7 mouse cellular contexts compared by ENCODE assay signal in the genomic region with DNA sequence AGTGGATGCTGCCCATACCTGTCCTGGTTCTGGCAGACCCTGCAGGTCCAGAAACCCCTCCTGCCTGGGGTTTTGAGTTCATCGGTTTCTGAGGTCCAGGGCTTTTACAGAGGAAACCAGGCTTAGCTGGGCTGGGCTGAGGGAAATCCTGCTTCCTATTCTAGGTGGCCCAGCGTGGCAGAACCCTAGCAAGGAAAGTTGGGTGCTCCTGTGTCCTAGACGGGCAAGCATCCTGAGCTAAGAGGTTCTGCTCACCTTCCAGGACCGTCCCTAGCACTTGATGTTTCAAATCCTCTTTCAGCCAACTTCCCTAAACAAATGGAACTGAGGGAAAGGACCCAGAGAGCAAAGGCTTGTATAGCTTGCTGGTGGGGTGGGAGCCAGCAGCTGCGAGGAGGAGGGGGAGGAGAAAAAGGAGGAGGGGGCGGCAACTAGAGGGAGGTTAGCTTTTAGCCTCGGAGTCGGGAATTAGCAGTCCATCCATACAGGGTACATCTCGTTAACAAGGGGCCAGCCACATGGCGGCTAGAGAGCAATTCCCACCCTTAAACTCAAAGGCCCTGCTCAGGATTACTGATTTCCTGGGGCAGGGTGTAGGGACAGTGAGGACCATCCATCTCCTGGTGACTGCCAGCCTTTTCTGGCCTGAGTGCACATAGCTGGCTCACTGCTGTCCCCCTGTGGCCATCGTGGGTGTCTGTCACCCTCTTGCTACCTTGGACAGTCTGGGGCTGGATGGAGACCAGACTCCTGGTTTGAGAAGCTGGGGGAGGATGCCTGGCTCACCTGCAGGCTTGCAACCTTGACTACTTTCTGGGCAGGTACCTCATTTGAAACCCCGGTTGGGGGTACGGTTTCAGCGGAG. TPM values are rescaled to one million over a fixed set of nuclear protein-coding genes. Genes with fewer than 3 reads are reported as not detected.
A peak's percentile ranks its signal among the peaks of the same experiment; 100 is the strongest.
DNase-seq lines count a peak whose midpoint lies in the region; ATAC-seq and TF ChIP-seq lines count a peak whose summit lies in the region.

No protein-coding gene starts in this region.

- no peaks in the 10 kb centered on the region for H3K9me3 ChIP-seq in intestine, embryonic 14.5 days (ENCODE audit: control insufficient read depth, low read length)
- no peaks in the 10 kb centered on the region for H3K9me3 ChIP-seq in limb, embryonic 10.5 days (replicated peaks)
- no peaks in the 10 kb centered on the region for H3K9me3 ChIP-seq in midbrain, embryonic 12.5 days

- TF ChIP-seq POLR2A in cortical plate, adult 2 months (IDR thresholded peaks at IDR 0.05; ENCODE audit: extremely low read depth, insufficient read depth, low read length): no peak

- H3K27ac ChIP-seq in cortical plate, adult 2 months (ENCODE audit: insufficient read depth, low read length): no peak overlapping the region
- peak overlapping the region; percentile 33; the same call in 1 of the 2 replicates for H3K27ac ChIP-seq in intestine, embryonic 14.5 days (ENCODE audit: low read depth)
- H3K27ac ChIP-seq in limb, embryonic 10.5 days: peak overlapping the region; percentile 80
- H3K27ac ChIP-seq in midbrain, embryonic 12.5 days (replicated peaks): peak overlapping the region; percentile 97

- H3K36me3 ChIP-seq in intestine, embryonic 14.5 days (ENCODE audit: control insufficient read depth, insufficient read depth, low read length): no peaks in the 10 kb centered on the region
- no peaks in the 10 kb centered on the region for H3K36me3 ChIP-seq in limb, embryonic 10.5 days
- no peaks in the 10 kb centered on the region for H3K36me3 ChIP-seq in midbrain, embryonic 12.5 days

- H3K4me1 ChIP-seq in cortical plate, adult 2 months (ENCODE audit: control insufficient read depth, insufficient read depth, low read length): peaks cover 2% of the 10 kb centered on the region; the same call in 1 of the 2 replicates
- peaks cover 83% of the 10 kb centered on the region for H3K4me1 ChIP-seq in intestine, embryonic 14.5 days (replicated peaks; ENCODE audit: control insufficient read depth, insufficient read depth, low read length)
- H3K4me1 ChIP-seq in limb, embryonic 10.5 days: peaks cover 97% of the 10 kb centered on the region
- peaks cover 93% of the 10 kb centered on the region for H3K4me1 ChIP-seq in midbrain, embryonic 12.5 days

- intact Hi-C loops in gastrocnemius, postnatal 14 days (cut with DNase I; ENCODE audit: low total_unique reads): loop anchor here (5.0 kb wide), 2 partner anchors 117 to 127 kb away; no protein-coding TSS in a partner anchor

- peaks cover 7% of the 10 kb centered on the region for H3K27me3 ChIP-seq in intestine, embryonic 14.5 days (replicated peaks; ENCODE audit: control insufficient read depth, insufficient read depth, low read length)
- H3K27me3 ChIP-seq in limb, embryonic 10.5 days (ENCODE audit: low read depth, poor library complexity, severe bottlenecking): peaks cover 26% of the 10 kb centered on the region
- H3K27me3 ChIP-seq in midbrain, embryonic 12.5 days: peaks cover 18% of the 10 kb centered on the region

- 14% methylated on average over 14 of the region's 14 CpGs for WGBS in intestine, embryonic 14.5 days
- WGBS in limb, embryonic 10.5 days: 4% methylated on average over 14 of the region's 14 CpGs
- WGBS in midbrain, embryonic 12.5 days: 7% methylated on average over 14 of the region's 14 CpGs

- TF ChIP-seq CTCF in cortical plate, adult 2 months (IDR thresholded peaks at IDR 0.05; ENCODE audit: extremely low read depth, insufficient read depth, low read length): peak; percentile 99

- no peak overlapping the region for H3K4me2 ChIP-seq in intestine, embryonic 14.5 days (ENCODE audit: low read length)
- H3K4me2 ChIP-seq in midbrain, embryonic 12.5 days (replicated peaks): peak overlapping the region; percentile 96

- peak; percentile 55 for ATAC-seq in intestine, embryonic 14.5 days (replicated peaks; ENCODE audit: low FRiP score, low TSS enrichment, low read depth)
- peak; percentile 16; the same call in 1 of the 2 replicates for ATAC-seq in midbrain, embryonic 12.5 days (ENCODE audit: low FRiP score, low read depth)

- H3K4me3 ChIP-seq in cortical plate, adult 2 months (ENCODE audit: insufficient read depth, low read length): no peak overlapping the region; the same call in 1 of the 2 replicates
- H3K4me3 ChIP-seq in intestine, embryonic 14.5 days (ENCODE audit: low read depth, low read length): no peak overlapping the region
- H3K4me3 ChIP-seq in limb, embryonic 10.5 days: peak overlapping the region; percentile 11; the same call in 1 of the 2 replicates
- H3K4me3 ChIP-seq in midbrain, embryonic 12.5 days: peak overlapping the region; percentile 69; the same call in 1 of the 2 replicates

- H3K9ac ChIP-seq in intestine, embryonic 14.5 days (ENCODE audit: low read length): no peak overlapping the region
- H3K9ac ChIP-seq in midbrain, embryonic 12.5 days (replicated peaks): peak overlapping the region; percentile 86

- DNase-seq in adrenal gland, adult (ENCODE audit: inconsistent age in 2 of 2, low spot score in 1 of 2): peak; percentile 89 to 95
- DNase-seq in gastrocnemius, postnatal 14 days: peak; percentile 84
- DNase-seq in intestine, embryonic 14.5 days (ENCODE audit: low spot score): peak; percentile 91
- peak; percentile 92 for DNase-seq in limb, embryonic 10.5 days (ENCODE audit: low spot score)
- peak; percentile 84 for DNase-seq in skeletal muscle tissue, adult 2 months (ENCODE audit: low read depth, low spot score)

RNA-seq across cellular contexts. Expression of a gene that starts 54.4 kb away (rescaled TPM):
- 2.2 and 2.4 TPM in 2 replicates for polyA plus RNA-seq in cortical plate, adult 2 months (2012; rRNA removed)
- 1 to 10 TPM; 2.9 to 3.6 TPM for total RNA-seq in gastrocnemius, postnatal 14 days (2021)
- polyA plus RNA-seq in intestine, embryonic 14.5 days (2014; fragmentation: Nextera tagmentation; extraction: Ambion mirVana): 121 and 122 TPM in 2 replicates
- 153 and 167 TPM in 2 replicates for polyA plus RNA-seq in limb, embryonic 10.5 days (2016; fragmentation: Nextera tagmentation; extraction: Ambion mirVana)
- polyA plus RNA-seq in midbrain, embryonic 12.5 days (2016; fragmentation: Nextera tagmentation; extraction: Ambion mirVana): 73.7 and 84.8 TPM in 2 replicates

Comparison
In these comparisons a context has a peak if more than half of its experiments do, and no peak if none do; other contexts are left out.
1. H3K4me3 ChIP-seq: peak in limb, embryonic 10.5 days (single experiment) and midbrain, embryonic 12.5 days (single experiment); none in cortical plate, adult 2 months (single experiment) and intestine, embryonic 14.5 days (single experiment).
2. RNA of a gene that starts 54.4 kb away (polyA plus RNA-seq): 153 to 167 TPM in limb, embryonic 10.5 days, 121 to 122 TPM in intestine, embryonic 14.5 days and 73.7 to 84.8 TPM in midbrain, embryonic 12.5 days; 2.2 to 2.4 TPM in cortical plate, adult 2 months; every median in the first group is over 10 times any median in the second.
3. Peak in every context shown above with its lines, with median percentiles within 50 percentile points of each other: DNase-seq.